Mouse (Mus musculus): ENCODE results near the gene Msh4.

Msh4 gene

DNA sequence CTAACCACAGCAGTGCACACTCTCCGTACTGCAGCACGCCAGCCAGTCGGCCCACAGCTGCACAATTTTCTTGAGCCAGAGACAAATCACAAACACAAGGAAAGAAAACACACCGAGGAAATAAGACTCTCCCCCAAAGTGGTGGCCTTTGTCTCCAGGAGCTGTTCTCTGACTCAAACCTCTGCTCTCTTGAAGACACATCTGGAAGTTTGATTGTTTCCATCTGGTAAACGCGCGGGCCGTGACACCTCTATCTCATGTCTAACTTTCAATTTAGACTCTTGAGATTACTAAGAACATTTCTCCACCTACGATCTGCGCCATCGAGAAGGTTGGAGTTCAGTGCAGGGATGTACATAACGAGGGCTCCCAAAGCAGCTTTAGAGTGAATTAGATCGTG, 97.5 kb downstream of the Msh4 start:
- no peak for DNase-seq (ENCODE audit: low read depth)

DNA sequence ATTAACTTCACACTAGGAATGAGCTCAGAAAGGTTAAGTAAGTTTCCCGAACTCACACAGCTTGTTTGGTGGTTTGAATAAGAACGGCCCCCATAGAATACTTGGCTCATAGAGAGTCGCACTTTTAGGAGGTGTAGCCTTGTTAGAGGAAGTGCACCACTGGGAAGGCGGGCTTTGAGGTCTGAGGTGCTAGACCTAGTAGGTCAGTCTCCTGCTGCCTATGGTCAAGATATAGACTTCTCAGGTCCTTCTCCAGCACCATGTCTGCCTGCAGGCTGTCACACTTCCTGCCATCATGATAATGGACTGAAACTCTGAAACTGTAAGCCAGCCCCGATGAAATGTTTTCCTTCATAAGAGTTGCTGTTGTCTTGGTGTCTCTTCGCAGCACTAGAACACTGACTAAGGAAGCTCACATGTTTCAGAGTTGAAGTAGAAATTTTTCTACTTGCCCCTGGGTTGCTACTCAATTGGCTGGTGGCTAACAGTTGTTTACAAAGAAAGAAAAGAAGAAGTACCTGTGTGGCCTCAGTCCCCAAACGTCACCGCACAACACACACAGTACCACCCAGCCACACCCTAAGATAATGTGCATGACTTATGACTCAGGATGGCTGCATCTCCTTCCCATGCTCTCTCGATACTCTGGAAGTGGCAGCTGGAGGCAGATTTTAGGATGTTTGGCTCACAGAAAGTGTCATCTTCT, 98.3 kb downstream of the Msh4 start:
- DNase-seq (ENCODE audit: low read depth): no peak

Measured in NIH3T3 (cell line).